Mouse (Mus musculus) forebrain, embryonic 11.5 days (tissue): ENCODE data around the gene Sphk1. TPM values are rescaled to one million over a fixed set of nuclear protein-coding genes. Genes with fewer than 3 reads are reported as not detected.

Experiments
- ATAC-seq: fragments of 200-750 bp; cut with Nextera tagmentation; replicated peaks from 2 replicates; pipeline ENCODE4 v1.8.0; 2017; ENCODE audit warnings: moderate TSS enrichment; ENCODE audit not compliant: low FRiP score
- DNase-seq: peaks from one replicate; pipeline ENCODE4 v3.0.0-alpha.2; 2017; ENCODE audit warnings: low spot score
- H3K27ac ChIP-seq: fragments of 300-500 bp; sonication (generic); 2 replicates; pipeline ENCODE4 v1.5.1; 2014; ENCODE audit warnings: low read depth, low read length
- H3K27me3 ChIP-seq: fragments of 300-500 bp; sonication (generic); 2 replicates; pipeline ENCODE4 v1.6.1; 2014; ENCODE audit warnings: mild to moderate bottlenecking, low read length, mixed read lengths; ENCODE audit not compliant: control insufficient read depth, insufficient read depth
- H3K36me3 ChIP-seq: fragments of 300-500 bp; sonication (generic); 2 replicates; pipeline ENCODE4 v1.6.1; 2014; ENCODE audit warnings: mild to moderate bottlenecking, low read length, moderate library complexity, mixed read lengths; ENCODE audit not compliant: control insufficient read depth, insufficient read depth
- H3K4me1 ChIP-seq: fragments of 300-500 bp; sonication (generic); replicated peaks from 2 replicates; pipeline ENCODE4 v1.6.1; 2014; ENCODE audit warnings: low read length, mixed read lengths; ENCODE audit not compliant: control insufficient read depth, insufficient read depth
- H3K4me2 ChIP-seq: fragments of 300-500 bp; sonication (generic); 2 replicates; pipeline ENCODE4 v1.6.1; 2014; ENCODE audit warnings: low read depth, mild to moderate bottlenecking, low read length, moderate library complexity, mixed read lengths; ENCODE audit not compliant: severe bottlenecking
- H3K4me3 ChIP-seq: fragments of 300-500 bp; sonication (generic); 2 replicates; pipeline ENCODE4 v1.5.1; 2014; ENCODE audit warnings: low read depth, low read length
- H3K9ac ChIP-seq: fragments of 300-500 bp; sonication (generic); 2 replicates; pipeline ENCODE4 v1.6.1; 2014; ENCODE audit warnings: low read length
- H3K9me3 ChIP-seq: fragments of 300-500 bp; sonication (generic); 2 replicates; pipeline ENCODE4 v1.6.1; 2016; ENCODE audit warnings: low read length, mixed read lengths; ENCODE audit not compliant: control insufficient read depth
- WGBS: fragments of 180-500 bp; shearing (Covaris S2); extraction: QIAGEN DNeasy Blood & Tissue Kit; methylation state at CpG from one replicate; pipeline ENCODE4 v1.1.7; 2014; 5-methylcytosine and 5-hydroxymethylcytosine counted together
- polyA plus RNA-seq: library from polyadenylated mRNA; unstranded; fragments of >200 nt; fragmentation: Nextera tagmentation; extraction: Ambion mirVana; gene quantifications from 2 replicates; pipeline ENCODE4 v1.2.1, GENCODE M21; 2014

The Sphk1 gene
- 3.8 and 3.9 TPM in 2 replicates for polyA plus RNA-seq

GRCm38 (mm10) chr11:116530187-116531147 lies at the start of gene Sphk1:
TSS of gene Sphk1 (plus strand) at chr11:116530925.
- ATAC-seq = 0 out of 2 replicates have a peak, but pooled peaks have one; percentile 19
- Histone ChIP-seq H3K27me3 (peaks cover 43% of the 10 kb centered on the region), H3K4me3 (peak within 1 kb of the TSS; percentile 43), H3K36me3 (no peaks in the 10 kb centered on the region), H3K27ac (no peak within 1 kb of the TSS), H3K4me1 (peaks cover 30% of the 10 kb centered on the region), H3K9ac (peak within 1 kb of the TSS; percentile 35), H3K4me2 (peak within 1 kb of the TSS; percentile 94), H3K9me3 (no peaks in the 10 kb centered on the region)
- 16% methylated on average over 11 of the region's 11 CpGs for WGBS
- DNase-seq = peak; percentile 67

DNA sequence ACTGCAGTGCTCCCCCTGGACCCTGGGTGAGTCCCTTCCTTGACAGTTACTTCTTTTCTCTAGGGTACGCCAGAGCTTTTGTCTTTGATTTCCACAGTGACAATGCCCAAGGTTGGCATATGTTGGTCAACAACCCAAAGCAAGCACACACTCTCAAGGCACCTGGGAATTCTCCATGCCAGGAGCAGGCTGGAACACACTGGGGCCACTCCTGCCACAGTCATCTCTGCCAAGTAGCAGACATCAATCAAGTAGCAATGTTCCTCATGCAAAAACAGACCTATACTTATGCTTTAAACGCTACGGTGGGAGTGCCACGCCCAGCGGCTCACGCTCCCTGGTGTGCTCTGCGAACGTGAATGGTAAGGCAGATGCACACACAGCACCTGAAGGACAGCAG lies 49.8 kb upstream of the Sphk1 start:
- ATAC-seq (no peak), DNase-seq (no peak)
- Histone ChIP-seq H3K36me3 (peaks cover 15% of the 10 kb centered on the region; the same call in 1 of the 2 replicates), H3K9ac (no peak overlapping the region), H3K4me2 (no peak overlapping the region), H3K4me3 (no peak overlapping the region), H3K9me3 (no peaks in the 10 kb centered on the region), H3K27ac (no peak overlapping the region), H3K27me3 (no peaks in the 10 kb centered on the region), H3K4me1 (no peaks in the 10 kb centered on the region)
- 96% methylated on average over 8 of the region's 8 CpGs for WGBS

DNA sequence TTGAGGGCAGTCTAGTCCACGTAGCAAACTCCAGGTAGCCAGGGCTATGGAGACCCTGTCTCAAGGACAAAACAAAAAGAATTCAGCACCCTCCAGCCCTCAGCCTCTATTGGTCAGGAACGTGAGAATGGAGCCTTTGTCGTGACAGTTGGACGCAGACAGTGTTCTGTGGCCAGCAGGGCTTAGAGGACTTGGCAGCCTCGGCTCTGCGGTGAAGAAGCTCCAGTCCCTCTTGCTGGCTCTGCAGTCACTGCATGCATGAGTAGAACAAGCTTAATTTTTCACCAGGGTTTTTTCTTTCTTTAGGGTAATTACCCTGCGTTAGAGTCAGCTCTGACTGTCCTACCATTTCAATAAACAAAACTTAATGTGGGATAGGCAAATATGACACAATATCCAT lies 48.9 kb upstream of the Sphk1 start:
- H3K27me3 ChIP-seq = no peaks in the 10 kb centered on the region
- H3K4me1 ChIP-seq = no peaks in the 10 kb centered on the region
- DNase-seq (no peak), ATAC-seq (no peak)
- no peak overlapping the region for H3K4me3 ChIP-seq
- no peak overlapping the region for H3K4me2 ChIP-seq
- H3K36me3 ChIP-seq = peaks cover 14% of the 10 kb centered on the region; the same call in 1 of the 2 replicates
- no peak overlapping the region for H3K9ac ChIP-seq
- H3K9me3 ChIP-seq = no peaks in the 10 kb centered on the region
- no peak overlapping the region for H3K27ac ChIP-seq
- 83% methylated on average over 7 of the region's 7 CpGs for WGBS

- H3K9me3 ChIP-seq = no peaks in the 10 kb centered on the region; the same call in 1 of the 2 replicates
- H3K27me3 ChIP-seq = no peaks in the 10 kb centered on the region
- DNase-seq (no peak), ATAC-seq (no peak)
- no peak overlapping the region for H3K4me3 ChIP-seq
- H3K4me1 ChIP-seq = 0 out of 2 replicates have a peak, but pooled peaks cover 3% of the 10 kb centered on the region
- H3K27ac ChIP-seq = no peak overlapping the region
- H3K36me3 ChIP-seq = peaks cover 18% of the 10 kb centered on the region; the same call in 1 of the 2 replicates
- 94% methylated on average over 8 of the region's 8 CpGs for WGBS
- H3K4me2 ChIP-seq = no peak overlapping the region
- no peak overlapping the region for H3K9ac ChIP-seq
Measured at GRCm38 (mm10) chr11:116484261-116484660, 46.5 kb upstream of the Sphk1 start.

- DNase-seq = no peak
Measured at GRCm38 (mm10) chr11:116488207-116488606, 42.5 kb upstream of the Sphk1 start.

GRCm38 (mm10) chr11:116488693-116489375 lies 41.9 kb upstream of the Sphk1 start:
- H3K27ac ChIP-seq = no peak overlapping the region
- peak overlapping the region; percentile 95 for H3K9ac ChIP-seq
- H3K27me3 ChIP-seq = no peaks in the 10 kb centered on the region
- no peaks in the 10 kb centered on the region; the same call in 1 of the 2 replicates for H3K9me3 ChIP-seq
- no peak for ATAC-seq
- peak overlapping the region; percentile 58 for H3K4me2 ChIP-seq
- 72% methylated on average over 14 of the region's 14 CpGs for WGBS
- peaks cover 6% of the 10 kb centered on the region; the same call in 1 of the 2 replicates for H3K36me3 ChIP-seq
- peaks cover 7% of the 10 kb centered on the region; the same call in 1 of the 2 replicates for H3K4me1 ChIP-seq
- H3K4me3 ChIP-seq = peak overlapping the region; percentile 70
- DNase-seq = no peak

More at GRCm38 (mm10) chr11:116488207-116488606, 42.5 kb upstream of the Sphk1 start:
- Histone ChIP-seq H3K9me3 (no peaks in the 10 kb centered on the region; the same call in 1 of the 2 replicates), H3K27me3 (no peaks in the 10 kb centered on the region), H3K27ac (no peak overlapping the region), H3K4me2 (no peak overlapping the region), H3K4me3 (no peak overlapping the region), H3K9ac (no peak overlapping the region), H3K4me1 (peaks cover 7% of the 10 kb centered on the region; the same call in 1 of the 2 replicates), H3K36me3 (peaks cover 10% of the 10 kb centered on the region; the same call in 1 of the 2 replicates)
- ATAC-seq = no peak

- Histone ChIP-seq H3K4me2 (peak overlapping the region; percentile 58), H3K27me3 (no peaks in the 10 kb centered on the region), H3K9me3 (no peaks in the 10 kb centered on the region; the same call in 1 of the 2 replicates), H3K36me3 (peaks cover 6% of the 10 kb centered on the region; the same call in 1 of the 2 replicates), H3K27ac (peak overlapping the region; percentile 81), H3K9ac (peak overlapping the region; percentile 95), H3K4me1 (peaks cover 7% of the 10 kb centered on the region; the same call in 1 of the 2 replicates), H3K4me3 (peak overlapping the region; percentile 70)
- DNase-seq (no peak), ATAC-seq (peak; percentile 74)
- WGBS = under 1% methylated on average over 39 of the region's 39 CpGs
Measured at GRCm38 (mm10) chr11:116489771-116490231, 40.9 kb upstream of the Sphk1 start.
